Mouse (Mus musculus) ovary, postnatal 10 days (tissue): ENCODE measurements around the gene Ddx25.

Experiments
- DNase-seq: peaks from one replicate; pipeline ENCODE4 v3.0.0; 2022; ENCODE audit warnings: low spot score

The Ddx25 gene

GRCm38 (mm10) chr9:35558257-35559008 is at the start of gene Ddx25, which contains the start of gene Pus3:
TSS of gene Ddx25 (minus strand) at chr9:35558528.
TSS of gene Pus3 (plus strand) at chr9:35558595.
- DNase-seq, result no peak

GRCm38 (mm10) chr9:35607647-35608405 is 49.5 kb upstream of the Ddx25 start:
- DNase-seq, result no peak

DNA sequence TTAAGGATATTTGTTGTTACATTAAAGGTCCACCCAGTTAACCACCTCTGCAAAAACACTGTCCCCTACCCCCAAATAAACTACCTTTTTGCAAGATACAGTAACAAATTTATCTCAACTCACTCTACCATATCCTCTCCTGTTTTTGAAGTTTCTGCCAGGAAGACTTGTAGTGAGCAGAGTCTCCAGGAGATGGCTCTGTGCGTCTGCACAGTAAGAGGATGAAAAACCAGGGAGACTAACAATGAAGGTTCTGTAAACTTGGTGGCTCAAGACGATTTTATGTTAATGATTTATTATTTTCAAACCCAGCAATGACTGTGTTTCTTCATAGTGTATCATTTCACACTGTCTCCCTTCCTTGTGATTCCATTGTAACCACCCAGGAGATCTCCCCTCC is 34.6 kb upstream of the Ddx25 start:
- DNase-seq, result no peak

GRCm38 (mm10) chr9:35587674-35588073 is 29.3 kb upstream of the Ddx25 start:
- no peak for DNase-seq

DNA sequence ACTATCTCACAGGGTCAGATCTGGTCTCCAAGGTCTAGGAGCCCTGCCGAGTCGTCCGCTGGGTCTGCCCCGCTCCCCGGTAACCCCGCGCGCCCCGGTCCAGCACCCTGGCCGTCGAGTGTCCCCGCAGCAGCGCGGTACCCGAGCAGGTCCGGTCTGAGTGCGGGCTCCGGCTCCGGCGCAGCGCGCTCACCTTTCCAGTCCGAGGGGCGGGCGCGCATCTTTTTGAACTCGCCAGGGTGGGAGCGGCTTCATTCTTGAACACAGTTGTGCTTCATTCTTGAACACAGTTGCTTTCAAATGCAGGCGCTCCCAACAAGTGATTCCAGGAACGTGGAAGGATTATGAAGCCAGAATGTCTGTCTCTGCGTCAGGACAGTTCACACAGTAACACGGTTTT is 16.1 kb upstream of the Ddx25 start:
- DNase-seq, result no peak

DNA sequence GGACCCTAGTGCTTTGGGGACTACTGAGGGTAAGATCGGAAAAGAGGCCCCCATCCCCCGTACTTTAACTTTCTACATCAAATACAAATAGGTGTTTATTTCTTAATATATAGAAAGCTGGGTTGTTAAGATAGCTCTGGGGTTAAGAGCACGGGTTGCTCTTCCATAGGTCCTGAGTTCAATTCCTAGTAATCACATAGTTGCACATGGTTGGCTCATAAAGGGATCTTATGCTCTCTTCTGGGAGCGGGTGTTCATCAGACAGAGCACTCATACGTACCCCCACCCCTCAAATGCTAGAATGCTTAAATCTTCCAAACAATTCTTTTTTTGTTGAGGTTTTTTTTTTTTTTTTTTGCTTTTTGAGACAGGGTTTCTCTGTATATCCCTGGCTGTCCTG is 12.3 kb upstream of the Ddx25 start:
- DNase-seq, result no peak

DNA sequence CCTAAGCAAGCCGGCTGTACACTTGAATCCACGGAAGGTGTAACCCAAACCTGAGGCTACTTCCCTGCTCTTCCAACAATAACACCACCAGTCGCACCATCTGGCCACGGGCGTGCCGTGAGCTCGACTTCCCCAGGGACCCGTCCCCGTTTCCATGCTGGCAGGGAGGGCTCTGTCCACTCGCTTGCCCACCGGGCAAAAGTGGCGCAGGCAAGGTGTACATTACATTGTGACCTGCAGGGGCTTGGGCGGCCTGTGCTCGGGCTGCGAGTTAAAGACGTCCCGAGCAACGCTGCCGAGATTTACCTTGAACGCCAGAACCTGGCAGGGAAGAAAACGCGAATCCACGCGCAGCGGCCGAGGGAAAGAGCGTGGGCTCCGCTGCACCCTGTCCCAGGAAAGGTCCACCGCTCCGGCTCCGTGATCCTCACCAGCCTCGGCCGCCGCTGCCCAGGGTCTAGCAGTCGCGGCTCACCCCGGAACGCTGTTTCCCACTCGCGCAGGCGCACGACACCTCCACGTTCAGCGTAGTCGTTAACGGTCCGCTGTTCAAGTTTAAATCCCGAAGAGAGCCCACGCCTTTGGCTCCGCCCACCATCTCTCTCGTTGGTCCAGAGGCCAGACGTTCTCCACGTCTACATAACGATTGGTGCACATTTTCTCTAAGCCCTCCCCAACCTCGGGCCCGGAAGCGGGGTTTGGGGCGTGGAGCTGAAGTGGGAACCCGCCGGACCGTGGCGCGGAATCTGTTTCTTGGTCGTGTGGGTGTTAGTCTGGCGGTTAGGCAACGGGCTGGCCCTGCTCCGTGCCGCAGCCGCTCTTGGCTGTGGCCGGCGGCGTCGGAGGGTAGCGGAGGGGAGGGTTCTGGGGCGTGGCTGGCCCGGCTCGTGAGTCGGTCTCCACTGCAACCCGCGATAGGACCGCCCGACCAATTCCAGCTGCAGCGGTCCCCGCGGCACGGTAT is 11.5 kb upstream of the Ddx25 start, which contains the start of the genes Pate2 and Hyls1:
Gene Pate2, plus strand, starts transcription at position 714 of the 964 bp plus-strand sequence.
Gene Hyls1, minus strand, starts transcription at position 828 of the 964 bp plus-strand sequence.
- peak; percentile 70 for DNase-seq

DNA sequence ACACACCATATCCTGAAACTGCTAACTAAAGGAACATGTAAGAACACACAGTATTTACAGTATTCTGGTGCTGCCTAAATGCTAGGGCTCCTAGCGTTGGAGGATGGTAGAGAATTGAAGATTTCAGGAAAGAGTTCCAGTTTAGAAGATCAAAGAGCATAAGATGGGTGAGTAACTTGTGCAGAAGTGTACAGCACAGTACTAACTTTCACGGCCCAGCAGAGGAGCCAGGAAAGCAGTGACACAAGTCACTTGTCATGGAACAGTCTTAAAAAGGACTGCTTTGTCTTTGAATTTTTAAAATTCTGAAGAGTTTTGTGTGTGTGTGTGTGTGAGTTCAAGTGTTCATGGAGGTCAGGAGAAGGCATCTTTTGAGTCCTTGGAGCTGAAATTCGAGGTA is 9.7 kb upstream of the Ddx25 start:
- DNase-seq, result no peak

GRCm38 (mm10) chr9:35564536-35565240 is 6.4 kb upstream of the Ddx25 start:
- DNase-seq, result no peak

GRCm38 (mm10) chr9:35561583-35561982 is 3.3 kb upstream of the Ddx25 start:
- no peak for DNase-seq

GRCm38 (mm10) chr9:35561076-35561475 is 2.7 kb upstream of the Ddx25 start:
- no peak for DNase-seq

GRCm38 (mm10) chr9:35559009-35559890 is 922 bp upstream of the Ddx25 start:
- DNase-seq, result peak; percentile 48

DNA sequence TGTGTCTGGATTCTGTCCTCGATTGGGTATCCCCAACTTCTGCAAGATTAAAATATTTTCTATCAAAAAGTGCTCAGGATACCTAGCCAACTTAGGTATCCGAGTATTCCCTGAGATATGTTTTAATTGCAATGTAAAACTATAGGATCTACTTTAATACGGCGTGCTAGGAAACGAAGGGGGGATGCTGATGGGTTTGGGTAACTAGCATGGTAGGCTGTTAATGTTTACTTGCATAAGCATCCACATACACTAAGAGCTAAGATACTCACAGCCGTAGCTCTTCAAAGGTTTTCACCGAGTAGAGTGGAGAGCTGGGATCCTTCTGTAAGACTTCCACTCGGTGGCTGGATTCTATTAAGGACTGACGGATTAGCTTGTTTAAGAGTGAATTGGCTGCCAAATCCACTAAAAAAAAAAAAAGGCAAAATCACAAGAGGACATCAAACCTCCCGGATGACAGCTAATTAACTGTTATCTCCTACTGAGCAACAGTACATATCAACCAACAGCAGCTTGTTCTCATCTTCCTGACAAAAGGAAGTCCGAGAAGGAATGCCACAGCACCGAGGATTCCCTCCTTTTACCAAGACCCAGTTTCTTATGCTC is 1.7 kb downstream of the Ddx25 start:
- DNase-seq, result no peak

GRCm38 (mm10) chr9:35548455-35548854 is 9.9 kb downstream of the Ddx25 start:
- no peak for DNase-seq

DNA sequence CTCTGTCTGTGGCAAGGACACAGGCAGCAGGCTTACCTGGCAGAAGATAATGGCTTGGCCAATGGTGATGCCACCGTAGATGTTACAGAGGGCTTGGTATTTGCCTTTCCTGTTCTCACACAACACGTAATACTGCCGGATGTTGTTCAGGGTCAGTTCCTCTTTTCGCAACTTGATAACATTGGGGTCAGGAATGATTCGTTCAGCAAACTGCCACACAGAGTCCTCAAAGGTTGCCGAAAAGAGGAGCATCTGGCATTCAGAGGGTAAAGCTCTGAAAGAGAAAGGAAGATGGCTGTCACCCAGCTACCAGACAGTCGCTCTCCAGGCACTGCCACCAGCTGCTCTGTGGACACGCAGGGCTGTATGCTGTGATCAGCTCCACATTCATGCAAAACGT is 11.6 kb downstream of the Ddx25 start:
- DNase-seq, result no peak

DNA sequence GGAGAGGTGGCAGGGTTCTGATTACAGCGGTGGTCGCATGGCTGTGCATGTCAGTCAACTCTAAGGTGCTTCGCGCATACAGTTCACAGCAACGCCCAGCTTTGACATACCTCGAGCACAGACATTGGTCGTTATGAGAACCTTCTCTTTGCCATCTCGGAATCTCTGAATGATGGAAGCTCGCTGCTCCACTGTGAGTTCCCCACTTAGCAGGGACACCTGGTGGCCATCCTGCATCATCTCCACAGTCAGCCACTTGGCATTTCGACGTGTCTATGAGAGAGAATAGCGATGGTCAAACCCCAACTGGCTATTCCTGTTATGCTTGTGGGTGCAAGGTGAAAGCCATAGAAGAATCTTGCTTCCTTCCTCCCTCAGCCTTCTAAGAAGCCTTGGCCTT is 12.6 kb downstream of the Ddx25 start:
- DNase-seq, result no peak

GRCm38 (mm10) chr9:35544666-35545065 is 13.7 kb downstream of the Ddx25 start:
- no peak for DNase-seq

DNA sequence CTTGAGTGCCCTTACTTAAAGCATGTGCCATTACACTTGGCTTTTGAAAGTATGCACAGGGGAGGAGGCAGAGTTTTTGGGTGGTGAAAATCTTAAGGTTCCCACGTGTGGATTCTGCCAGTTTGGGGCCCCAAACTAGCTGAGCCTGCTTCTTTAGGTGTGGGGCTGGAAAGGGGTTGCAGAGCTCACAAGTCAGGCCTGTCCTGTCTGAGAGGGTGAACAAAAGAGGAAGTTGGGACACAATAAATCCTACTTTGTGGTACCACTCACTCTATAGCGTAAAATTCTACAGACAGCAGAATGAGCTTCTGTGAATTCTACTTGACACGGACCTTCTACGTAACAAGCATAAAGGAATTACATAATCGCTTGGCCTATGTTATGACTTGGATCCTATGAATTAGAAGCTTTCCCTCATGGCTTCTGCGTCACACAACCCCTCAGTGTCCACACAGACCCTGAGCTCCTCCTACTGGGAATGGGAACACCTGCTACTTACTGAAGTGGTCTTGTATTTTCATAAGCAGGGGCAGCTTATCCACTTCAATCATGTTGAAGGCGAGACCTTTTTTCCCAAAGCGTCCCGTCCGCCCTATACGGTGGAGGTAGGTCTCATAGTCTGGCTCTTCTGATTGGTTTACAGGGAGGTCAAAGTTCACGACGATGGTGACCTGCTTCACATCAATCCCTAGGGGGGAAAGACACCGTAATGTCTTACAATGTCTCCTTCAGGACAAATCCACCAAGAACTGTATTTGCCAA is 15.0 kb downstream of the Ddx25 start:
- DNase-seq, result no peak

- DNase-seq, result no peak
These were observed 16.4 kb downstream of the Ddx25 start for GRCm38 (mm10) chr9:35541941-35542340.
